In genomic region chr10:122894555-122895069, GRCm38 (mm10) we compare ENCODE assay signal across 8 mouse cellular contexts.
A peak's percentile ranks its signal among the peaks of the same experiment; 100 is the strongest.
DNase-seq lines count a peak whose midpoint lies in the region; ATAC-seq and TF ChIP-seq lines count a peak whose summit lies in the region.

No protein-coding gene starts in this region.

- H3K9ac ChIP-seq in hindbrain, embryonic 13.5 days = no peak overlapping the region
- H3K9ac ChIP-seq in limb, embryonic 15.5 days = no peak overlapping the region
- no peak overlapping the region for H3K9ac ChIP-seq in neural tube, embryonic 14.5 days (replicated peaks; ENCODE audit: low read depth, low read length)

- H3K9me3 ChIP-seq in hindbrain, embryonic 13.5 days = no peaks in the 10 kb centered on the region
- no peaks in the 10 kb centered on the region for H3K9me3 ChIP-seq in limb, embryonic 15.5 days
- H3K9me3 ChIP-seq in neural tube, embryonic 14.5 days (ENCODE audit: control insufficient read depth, low read length) = no peaks in the 10 kb centered on the region

- 3% methylated on average over 12 of the region's 12 CpGs for WGBS in cerebellum, adult 2 months
- 62% methylated on average over 12 of the region's 12 CpGs for WGBS in hindbrain, embryonic 13.5 days
- WGBS in limb, embryonic 15.5 days = 33% methylated on average over 12 of the region's 12 CpGs
- WGBS in neural tube, embryonic 14.5 days = 57% methylated on average over 12 of the region's 12 CpGs

- DNase-seq in right cerebral cortex, postnatal 14 days = peak; percentile 32
- no peak for DNase-seq in right cerebral cortex, adult 2 months (ENCODE audit: low spot score in 2 of 2)
- peak; percentile 78 to 87 for DNase-seq in cerebellum, adult 2 months
- peak; percentile 53 to 70 for DNase-seq in gastrocnemius, adult 8-10 months (ENCODE audit: low spot score in 2 of 2)
- DNase-seq in left cerebral cortex, adult 9 months (ENCODE audit: low spot score in 2 of 2) = no peak

- no peak overlapping the region for H3K4me3 ChIP-seq in cerebellum, adult 2 months (replicated peaks; ENCODE audit: insufficient read depth, low read depth, low read length)
- H3K4me3 ChIP-seq in hindbrain, embryonic 13.5 days = no peak overlapping the region
- H3K4me3 ChIP-seq in limb, embryonic 15.5 days = no peak overlapping the region; the same call in 1 of the 2 replicates
- H3K4me3 ChIP-seq in neural tube, embryonic 14.5 days (ENCODE audit: low read depth, low read length) = no peak overlapping the region

- no peaks in the 10 kb centered on the region for H3K36me3 ChIP-seq in hindbrain, embryonic 13.5 days
- H3K36me3 ChIP-seq in limb, embryonic 15.5 days = no peaks in the 10 kb centered on the region
- no peaks in the 10 kb centered on the region for H3K36me3 ChIP-seq in neural tube, embryonic 14.5 days (ENCODE audit: control insufficient read depth, insufficient read depth, low read length)

- peak; percentile 67 for ATAC-seq in hindbrain, embryonic 13.5 days (ENCODE audit: low FRiP score)
- ATAC-seq in limb, embryonic 15.5 days (ENCODE audit: insufficient number of reproducible peaks, low FRiP score, low TSS enrichment, low read depth) = peak; percentile 87
- peak; percentile 62 for ATAC-seq in neural tube, embryonic 14.5 days (ENCODE audit: low read depth)

- TF ChIP-seq CTCF in cerebellum, adult 2 months (IDR thresholded peaks at IDR 0.05; ENCODE audit: borderline replicate concordance, insufficient read depth, low read depth, low read length) = no peak

- TF ChIP-seq POLR2A in cerebellum, adult 2 months (IDR thresholded peaks at IDR 0.05; ENCODE audit: borderline replicate concordance, insufficient read depth, low read length) = no peak

- H3K4me2 ChIP-seq in hindbrain, embryonic 13.5 days = no peak overlapping the region
- no peak overlapping the region for H3K4me2 ChIP-seq in limb, embryonic 15.5 days
- H3K4me2 ChIP-seq in neural tube, embryonic 14.5 days (ENCODE audit: low read depth, low read length) = no peak overlapping the region

- H3K27me3 ChIP-seq in cerebellum, adult 2 months (ENCODE audit: control insufficient read depth, insufficient read depth, low read length) = no peaks in the 10 kb centered on the region
- H3K27me3 ChIP-seq in hindbrain, embryonic 13.5 days = no peaks in the 10 kb centered on the region
- H3K27me3 ChIP-seq in limb, embryonic 15.5 days = no peaks in the 10 kb centered on the region
- no peaks in the 10 kb centered on the region for H3K27me3 ChIP-seq in neural tube, embryonic 14.5 days (ENCODE audit: control insufficient read depth, insufficient read depth, low read length)

- H3K4me1 ChIP-seq in cerebellum, adult 2 months (ENCODE audit: control insufficient read depth, insufficient read depth, low read length) = peaks cover 15% of the 10 kb centered on the region
- peaks cover 30% of the 10 kb centered on the region for H3K4me1 ChIP-seq in hindbrain, embryonic 13.5 days (replicated peaks)
- peaks cover 42% of the 10 kb centered on the region for H3K4me1 ChIP-seq in limb, embryonic 15.5 days
- H3K4me1 ChIP-seq in neural tube, embryonic 14.5 days (ENCODE audit: control insufficient read depth, insufficient read depth, low read length) = no peaks in the 10 kb centered on the region; the same call in 1 of the 2 replicates

- peak overlapping the region; percentile 70 for H3K27ac ChIP-seq in cerebellum, adult 2 months (ENCODE audit: insufficient read depth, low read length)
- peak overlapping the region; percentile 71 for H3K27ac ChIP-seq in hindbrain, embryonic 13.5 days
- peak overlapping the region; percentile 93 for H3K27ac ChIP-seq in limb, embryonic 15.5 days
- H3K27ac ChIP-seq in neural tube, embryonic 14.5 days (ENCODE audit: low read depth, low read length) = peak overlapping the region; percentile 56; the same call in 1 of the 2 replicates

Comparison
In these comparisons a context has a peak if more than half of its experiments do, and no peak if none do; other contexts are left out.
1. DNase-seq: peak in right cerebral cortex, postnatal 14 days (single experiment), cerebellum, adult 2 months (2 of 2) and gastrocnemius, adult 8-10 months (2 of 2); none in right cerebral cortex, adult 2 months (0 of 2) and left cerebral cortex, adult 9 months (0 of 2).
2. Peak in every context shown above with its lines, with median percentiles within 50 percentile points of each other: H3K27ac ChIP-seq and ATAC-seq.